Mouse (Mus musculus): Measurements from ENCODE around the gene Zfp607a. TPM values are rescaled to one million over a fixed set of nuclear protein-coding genes. Genes with fewer than 3 reads are reported as not detected.

Zfp607a gene
- total RNA-seq, 2 experiments from 2014 or later: 0.58 to 2.6 TPM

Other genes with a start within 250 kb of the Zfp607a start
- gene Ttc9b, start 203.6 kb upstream of the Zfp607a start, total RNA-seq (2015; ENCODE audit: low replicate concordance): not detected in 2 replicates
- gene Ttc9b, start 203.6 kb upstream of the Zfp607a start, total RNA-seq (2017; ENCODE audit: low replicate concordance): not detected in 2 replicates
- 1.0 TPM in 1 of 2 replicates, not detected in the other for gene Map3k10, start 182.9 kb upstream of the Zfp607a start, total RNA-seq (2015; ENCODE audit: low replicate concordance)
- 0.77 and 0.98 TPM in 2 replicates for gene Map3k10, start 182.9 kb upstream of the Zfp607a start, total RNA-seq (2017; ENCODE audit: low replicate concordance)
- not detected in 2 replicates for gene Zfp607b, start 168.2 kb upstream of the Zfp607a start, total RNA-seq (2015; ENCODE audit: low replicate concordance)
- gene Zfp607b, start 168.2 kb upstream of the Zfp607a start, total RNA-seq (2017; ENCODE audit: low replicate concordance): 0.28 TPM in 1 of 2 replicates, not detected in the other
- gene Zfp60, start 126.1 kb upstream of the Zfp607a start, total RNA-seq (2015; ENCODE audit: low replicate concordance): 0.42 and 4.0 TPM in 2 replicates
- 1.8 and 4.5 TPM in 2 replicates for gene Zfp60, start 126.1 kb upstream of the Zfp607a start, total RNA-seq (2017; ENCODE audit: low replicate concordance)
- gene Zfp626, start 50.3 kb upstream of the Zfp607a start, total RNA-seq (2015; ENCODE audit: low replicate concordance): 1.5 and 6.7 TPM in 2 replicates
- 0.68 and 2.8 TPM in 2 replicates for gene Zfp626, start 50.3 kb upstream of the Zfp607a start, total RNA-seq (2017; ENCODE audit: low replicate concordance)
- gene Zfp59, start 18.9 kb upstream of the Zfp607a start, total RNA-seq (2015; ENCODE audit: low replicate concordance): 0.63 and 1.9 TPM in 2 replicates
- 2.0 and 2.4 TPM in 2 replicates for gene Zfp59, start 18.9 kb upstream of the Zfp607a start, total RNA-seq (2017; ENCODE audit: low replicate concordance)
- gene Zfp974, start 71.9 kb downstream of the Zfp607a start, total RNA-seq (2015; ENCODE audit: low replicate concordance): 3.3 TPM in 1 of 2 replicates, not detected in the other
- 0.14 TPM in 1 of 2 replicates, not detected in the other for gene Zfp974, start 71.9 kb downstream of the Zfp607a start, total RNA-seq (2017; ENCODE audit: low replicate concordance)
- 3.1 and 3.8 TPM in 2 replicates for gene Zfp780b, start 121.6 kb downstream of the Zfp607a start, total RNA-seq (2015; ENCODE audit: low replicate concordance)
- 3.2 and 3.6 TPM in 2 replicates for gene Zfp780b, start 121.6 kb downstream of the Zfp607a start, total RNA-seq (2017; ENCODE audit: low replicate concordance)
- gene Zfp850, start 156.6 kb downstream of the Zfp607a start, total RNA-seq (2015; ENCODE audit: low replicate concordance): 0.38 and 2.3 TPM in 2 replicates
- gene Zfp850, start 156.6 kb downstream of the Zfp607a start, total RNA-seq (2017; ENCODE audit: low replicate concordance): 0.43 and 0.84 TPM in 2 replicates
- 42.7 and 43.7 TPM in 2 replicates for gene Psmc4, start 192.6 kb downstream of the Zfp607a start, total RNA-seq (2015; ENCODE audit: low replicate concordance)
- 36.5 and 39.1 TPM in 2 replicates for gene Psmc4, start 192.6 kb downstream of the Zfp607a start, total RNA-seq (2017; ENCODE audit: low replicate concordance)
- not detected in 2 replicates for gene Fcgbp, start 213.7 kb downstream of the Zfp607a start, total RNA-seq (2015; ENCODE audit: low replicate concordance)
- not detected in 2 replicates for gene Fcgbp, start 213.7 kb downstream of the Zfp607a start, total RNA-seq (2017; ENCODE audit: low replicate concordance)